Mouse (Mus musculus) small intestine, adult 2 months (tissue): ENCODE data around the gene Tmem107.

ENCODE experiments used
- CTCF ChIP-seq: fragments of 200-500 bp; IDR thresholded peaks from 2 replicates; pipeline ENCODE4 v1.5.1; 2012; ENCODE audit warnings: low read depth, mild to moderate bottlenecking, control low read depth, inconsistent platforms, low read length, moderate library complexity, mixed read lengths; ENCODE audit not compliant: insufficient replicate concordance, insufficient read length; ENCODE audit errors: extremely low read depth
- POLR2A ChIP-seq: fragments of 200-500 bp; IDR thresholded peaks from 2 replicates; pipeline ENCODE4 v1.6.1; 2012; ENCODE audit warnings: low read depth, mild to moderate bottlenecking, control low read depth, inconsistent platforms, low read length, moderate library complexity

- no peak for TF ChIP-seq POLR2A
- no peak for TF ChIP-seq CTCF
These were observed 5.3 kb downstream of the Tmem107 start for GRCm38 (mm10) chr11:69075764-69076479.
